Mouse (Mus musculus) C2C12 (cell line): ENCODE results near the gene 0610037L13Rik.

Experiments used
- CEBPB ChIP-seq: IDR thresholded peaks from one replicate; pipeline ENCODE4 v1.6.1; 2011; ENCODE audit warnings: low read depth, mild to moderate bottlenecking, control low read depth, moderate library complexity
- CTCF ChIP-seq: IDR thresholded peaks from one replicate; pipeline ENCODE4 v1.5.1; 2011; ENCODE audit not compliant: control insufficient read depth, insufficient read depth, insufficient read length
- MAX ChIP-seq: IDR thresholded peaks from one replicate; pipeline ENCODE4 v1.6.1; 2011; ENCODE audit warnings: mild to moderate bottlenecking, control low read depth
- MYOD1 ChIP-seq: IDR thresholded peaks from one replicate; pipeline ENCODE4 v1.6.1; 2011; ENCODE audit warnings: low read depth; ENCODE audit not compliant: control insufficient read depth, insufficient read length
- USF1 ChIP-seq: IDR thresholded peaks from one replicate; pipeline ENCODE4 v1.6.1; 2011; ENCODE audit warnings: low read depth, mild to moderate bottlenecking, control low read depth, moderate library complexity

GRCm38 (mm10) chr4:107889731-107890432 lies at the start of gene 0610037L13Rik:
- TF ChIP-seq CTCF (no peak), USF1 (no peak), MAX (no peak), MYOD1 (no peak), CEBPB (no peak)
